Mouse (Mus musculus) intestine, postnatal 0 days (tissue): ENCODE measurements at regions not wholly inside any gene's neighbourhood (a gene's known extent, or its start where the extent isn't known, plus 50 kb on each side); places are given as distances from the start of the nearest gene placed in this dataset.

Experiments used
- ATAC-seq: fragments of 200-750 bp; cut with Nextera tagmentation; 2 replicates; pipeline ENCODE4 v1.8.0; 2017; ENCODE audit warnings: mild to moderate bottlenecking, moderate TSS enrichment, moderate library complexity
- H3K27ac ChIP-seq: fragments of 300-500 bp; sonication (generic); 2 replicates; pipeline ENCODE4 v1.5.1; 2014; ENCODE audit warnings: mild to moderate bottlenecking, low read depth, low read length, moderate library complexity
- H3K27me3 ChIP-seq: fragments of 300-500 bp; sonication (generic); replicated peaks from 2 replicates; pipeline ENCODE4 v1.6.1; 2014; ENCODE audit warnings: low read length, mixed read lengths; ENCODE audit not compliant: control insufficient read depth, insufficient read depth
- H3K36me3 ChIP-seq: fragments of 300-500 bp; sonication (generic); 2 replicates; pipeline ENCODE4 v1.6.1; 2014; ENCODE audit warnings: mild to moderate bottlenecking, moderate library complexity; ENCODE audit not compliant: control insufficient read depth, insufficient read depth
- H3K4me1 ChIP-seq: fragments of 300-500 bp; sonication (generic); replicated peaks from 2 replicates; pipeline ENCODE4 v1.6.1; 2014; ENCODE audit warnings: antibody characterized with exemption, low read length, mixed read lengths; ENCODE audit not compliant: control insufficient read depth, insufficient read depth
- H3K4me2 ChIP-seq: fragments of 300-500 bp; sonication (generic); replicated peaks from 2 replicates; pipeline ENCODE4 v1.6.1; 2014; ENCODE audit warnings: low read depth, mild to moderate bottlenecking, moderate library complexity
- H3K4me3 ChIP-seq: fragments of 300-500 bp; sonication (generic); 2 replicates; pipeline ENCODE4 v1.5.1; 2014; ENCODE audit warnings: low read depth, low read length
- H3K9ac ChIP-seq: fragments of 300-500 bp; sonication (generic); 2 replicates; pipeline ENCODE4 v1.6.1; 2014; ENCODE audit warnings: mild to moderate bottlenecking, low read depth, low read length
- H3K9me3 ChIP-seq: fragments of 300-500 bp; sonication (generic); 2 replicates; pipeline ENCODE4 v1.6.1; 2016; ENCODE audit warnings: mixed run types; ENCODE audit not compliant: control insufficient read depth
- CTCF ChIP-seq: sonication (generic); IDR thresholded peaks from 2 replicates; pipeline ENCODE4 v1.5.1; 2016; ENCODE audit warnings: low read depth, mild to moderate bottlenecking, control low read depth, antibody characterized with exemption, moderate library complexity
- WGBS: fragments of 180-500 bp; shearing (Covaris S2); extraction: QIAGEN DNeasy Blood & Tissue Kit; methylation state at CpG from one replicate; pipeline ENCODE4 v1.1.7; 2014; 5-methylcytosine and 5-hydroxymethylcytosine counted together

DNA sequence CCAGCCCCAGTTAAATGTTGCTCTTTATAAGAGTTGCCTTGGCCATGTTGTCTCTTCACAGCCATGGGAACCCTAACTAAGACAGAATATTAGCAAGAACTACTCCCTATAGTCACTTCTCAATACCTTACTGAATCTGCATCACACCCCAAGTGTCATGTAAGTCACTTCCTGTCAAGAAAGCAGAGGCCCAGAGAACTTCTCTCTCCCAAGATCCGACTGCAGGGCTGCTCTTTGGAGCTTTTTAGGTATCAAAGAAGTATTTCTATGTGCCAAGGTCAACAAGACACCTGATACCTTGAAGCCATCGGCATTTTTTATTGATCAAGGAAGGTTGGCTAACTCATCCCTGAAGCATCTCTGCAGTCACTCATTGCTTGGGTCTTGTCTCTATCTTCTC, 72.0 kb upstream of the Rap1b start:
- no peaks in the 10 kb centered on the region for H3K36me3 ChIP-seq
- no peaks in the 10 kb centered on the region for H3K27me3 ChIP-seq
- H3K4me2 ChIP-seq = no peak overlapping the region
- 56% methylated on average over 2 of the region's 2 CpGs for WGBS
- no peak for TF ChIP-seq CTCF
- H3K4me3 ChIP-seq = no peak overlapping the region
- no peaks in the 10 kb centered on the region for H3K9me3 ChIP-seq
- no peak overlapping the region for H3K27ac ChIP-seq
- no peaks in the 10 kb centered on the region for H3K4me1 ChIP-seq
- no peak for ATAC-seq
- no peak overlapping the region for H3K9ac ChIP-seq

DNA sequence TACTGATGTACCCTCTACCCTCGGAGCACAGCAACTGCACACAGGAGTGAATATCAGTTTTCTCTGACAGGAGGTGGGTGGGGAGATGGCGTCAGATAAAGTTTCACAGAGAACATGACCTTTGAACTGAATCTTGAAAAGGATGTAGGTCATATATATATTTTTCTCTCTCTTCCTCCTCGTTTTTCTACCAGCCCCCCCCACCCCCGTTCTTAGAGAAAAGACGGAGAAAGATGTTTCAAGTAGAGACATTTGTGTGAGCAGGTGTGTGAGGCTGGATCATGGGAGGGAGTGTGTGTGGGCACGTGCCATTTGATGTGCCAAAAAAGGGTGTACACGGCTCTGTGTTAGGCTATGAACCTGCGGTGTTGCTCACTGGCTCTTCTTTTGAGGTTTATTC, 72.8 kb upstream of the Rap1b start:
- WGBS = 49% methylated on average over 8 of the region's 8 CpGs
- ATAC-seq = no peak
- H3K9me3 ChIP-seq = no peaks in the 10 kb centered on the region

GRCm38 (mm10) chr10:117919186-117919941, 73.5 kb upstream of the Rap1b start:
- TF ChIP-seq CTCF = no peak
- WGBS = 88% methylated on average over 7 of the region's 7 CpGs
- no peak for ATAC-seq

More for the DNA sequence above, 72.8 kb upstream of the Rap1b start:
- no peaks in the 10 kb centered on the region for H3K4me1 ChIP-seq
- H3K4me2 ChIP-seq = no peak overlapping the region
- no peak overlapping the region for H3K4me3 ChIP-seq
- no peaks in the 10 kb centered on the region for H3K27me3 ChIP-seq
- H3K9ac ChIP-seq = no peak overlapping the region
- no peak for TF ChIP-seq CTCF
- H3K36me3 ChIP-seq = no peaks in the 10 kb centered on the region
- no peak overlapping the region for H3K27ac ChIP-seq

GRCm38 (mm10) chr10:117925186-117925585, 79.4 kb upstream of the Rap1b start:
- H3K4me3 ChIP-seq = no peak overlapping the region
- no peak for TF ChIP-seq CTCF
- 98% methylated on average over 7 of the region's 7 CpGs for WGBS
- no peaks in the 10 kb centered on the region for H3K36me3 ChIP-seq
- no peaks in the 10 kb centered on the region for H3K9me3 ChIP-seq
- H3K27ac ChIP-seq = no peak overlapping the region
- no peak overlapping the region for H3K4me2 ChIP-seq
- no peaks in the 10 kb centered on the region for H3K27me3 ChIP-seq
- no peak overlapping the region for H3K9ac ChIP-seq
- no peaks in the 10 kb centered on the region for H3K4me1 ChIP-seq
- ATAC-seq = no peak

More at GRCm38 (mm10) chr10:117919186-117919941, 73.5 kb upstream of the Rap1b start:
- H3K27ac ChIP-seq = no peak overlapping the region
- no peak overlapping the region for H3K9ac ChIP-seq
- H3K4me2 ChIP-seq = no peak overlapping the region
- no peaks in the 10 kb centered on the region for H3K4me1 ChIP-seq
- H3K36me3 ChIP-seq = no peaks in the 10 kb centered on the region
- H3K4me3 ChIP-seq = no peak overlapping the region
- no peaks in the 10 kb centered on the region for H3K27me3 ChIP-seq
- H3K9me3 ChIP-seq = no peaks in the 10 kb centered on the region

DNA sequence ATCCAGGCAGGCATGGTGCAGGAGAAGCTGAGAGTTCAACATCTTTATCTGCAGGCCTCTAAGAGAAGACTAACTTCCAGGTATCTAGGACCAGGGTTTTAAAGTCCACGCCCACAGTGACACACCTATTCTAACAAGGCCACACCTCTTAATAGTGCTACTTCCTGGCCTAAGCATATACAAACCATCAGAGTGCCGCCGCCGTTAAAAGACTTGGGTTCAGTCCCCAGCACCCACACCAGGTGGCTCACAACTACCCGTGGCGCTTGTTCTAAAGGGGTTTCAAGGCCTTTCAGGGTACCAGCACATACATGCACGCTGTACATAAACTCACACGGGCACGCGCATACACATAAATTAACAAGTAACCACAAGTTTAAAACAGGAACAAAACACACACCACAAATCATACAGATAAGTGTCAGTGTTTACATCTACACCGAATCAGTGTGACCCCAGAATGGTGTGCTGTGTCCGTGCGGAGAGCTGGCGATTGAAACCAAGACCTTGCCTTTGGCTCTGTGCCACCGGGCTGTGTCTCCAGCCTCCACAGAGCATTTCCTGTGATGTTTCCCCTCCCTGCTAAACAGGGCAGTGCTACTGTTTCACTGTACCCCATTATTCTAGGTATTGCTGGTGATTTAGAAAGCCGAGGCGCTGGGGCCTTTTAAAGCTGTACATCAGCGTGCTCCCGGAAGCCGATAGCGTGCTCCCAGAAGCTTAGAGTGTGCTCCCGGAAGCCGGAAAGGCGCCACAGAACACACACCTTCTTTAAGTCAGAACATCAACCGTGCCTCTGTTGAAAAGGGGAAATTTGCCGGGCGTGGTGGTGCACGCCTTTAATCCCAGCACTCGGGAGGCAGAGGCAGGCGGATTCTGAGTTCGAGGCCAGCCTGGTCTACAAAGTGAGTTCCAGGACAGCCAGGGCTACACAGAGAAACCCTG, 80.0 kb upstream of the Rap1b start:
- H3K27ac ChIP-seq = no peak overlapping the region
- no peaks in the 10 kb centered on the region for H3K36me3 ChIP-seq
- no peaks in the 10 kb centered on the region for H3K27me3 ChIP-seq
- H3K4me3 ChIP-seq = no peak overlapping the region
- TF ChIP-seq CTCF = no peak
- no peaks in the 10 kb centered on the region for H3K4me1 ChIP-seq
- WGBS = 81% methylated on average over 31 of the region's 31 CpGs
- no peak for ATAC-seq
- no peaks in the 10 kb centered on the region for H3K9me3 ChIP-seq
- H3K4me2 ChIP-seq = no peak overlapping the region
- no peak overlapping the region for H3K9ac ChIP-seq

DNA sequence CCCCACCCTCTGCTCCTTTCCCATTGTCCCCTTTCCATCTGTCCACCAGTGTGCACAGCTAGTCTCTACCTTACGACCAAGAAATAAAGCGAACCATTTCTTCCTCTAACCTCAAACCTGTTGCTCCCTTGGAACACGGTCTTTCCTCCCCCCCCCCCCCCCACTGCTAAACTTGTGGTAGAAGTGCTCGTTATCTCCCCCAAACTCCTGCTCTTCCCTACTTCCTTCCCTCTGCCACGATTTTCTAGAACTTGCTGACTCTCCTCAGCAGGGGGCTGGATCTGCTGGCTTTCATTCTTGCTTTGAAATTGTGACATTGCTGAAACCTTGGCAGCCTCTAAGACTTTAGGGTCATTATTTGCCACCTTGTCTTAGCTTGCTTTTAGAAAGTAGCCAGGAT, 83.2 kb upstream of the Rap1b start:
- no peak for ATAC-seq
- 57% methylated on average over 5 of the region's 5 CpGs for WGBS

More for the DNA sequence above, 83.2 kb upstream of the Rap1b start:
- H3K9ac ChIP-seq = no peak overlapping the region
- H3K9me3 ChIP-seq = no peaks in the 10 kb centered on the region
- H3K27ac ChIP-seq = no peak overlapping the region
- H3K4me2 ChIP-seq = no peak overlapping the region
- no peaks in the 10 kb centered on the region for H3K27me3 ChIP-seq
- H3K4me1 ChIP-seq = no peaks in the 10 kb centered on the region
- H3K36me3 ChIP-seq = no peaks in the 10 kb centered on the region
- no peak overlapping the region for H3K4me3 ChIP-seq
- TF ChIP-seq CTCF = no peak
